Mouse (Mus musculus) stomach, postnatal 0 days (tissue): ENCODE measurements around the gene Hpse2. TPM values are rescaled to one million over a fixed set of nuclear protein-coding genes. Genes with fewer than 3 reads are reported as not detected.

ENCODE experiments used
- ATAC-seq: fragments of 200-750 bp; cut with Nextera tagmentation; 2 replicates; pipeline ENCODE4 v1.8.0; 2017; ENCODE audit not compliant: low FRiP score, low TSS enrichment
- DNase-seq: peaks from one replicate; pipeline ENCODE4 v3.0.0-alpha.2; 2016; ENCODE audit warnings: low spot score
- H3K27ac ChIP-seq: fragments of 300-500 bp; sonication (generic); replicated peaks from 2 replicates; pipeline ENCODE4 v1.5.1; 2014; ENCODE audit warnings: mild to moderate bottlenecking, control low read depth
- H3K27me3 ChIP-seq: fragments of 300-500 bp; sonication (generic); 2 replicates; pipeline ENCODE4 v1.6.1; 2014; ENCODE audit warnings: low read length; ENCODE audit not compliant: control insufficient read depth, insufficient read depth
- H3K36me3 ChIP-seq: fragments of 300-500 bp; sonication (generic); 2 replicates; pipeline ENCODE4 v1.6.1; 2014; ENCODE audit warnings: low read length, mixed read lengths; ENCODE audit not compliant: control insufficient read depth, insufficient read depth
- H3K4me1 ChIP-seq: fragments of 300-500 bp; sonication (generic); replicated peaks from 2 replicates; pipeline ENCODE4 v1.6.1; 2014; ENCODE audit warnings: antibody characterized with exemption; ENCODE audit not compliant: control insufficient read depth, insufficient read depth
- H3K4me2 ChIP-seq: fragments of 300-500 bp; sonication (generic); replicated peaks from 2 replicates; pipeline ENCODE4 v1.6.1; 2014; ENCODE audit warnings: low read depth, mild to moderate bottlenecking, control low read depth, moderate library complexity
- H3K4me3 ChIP-seq: fragments of 300-500 bp; sonication (generic); 2 replicates; pipeline ENCODE4 v1.5.1; 2014; ENCODE audit warnings: low read depth, low read length, control low read depth
- H3K9ac ChIP-seq: fragments of 300-500 bp; sonication (generic); 2 replicates; pipeline ENCODE4 v1.6.1; 2014; ENCODE audit warnings: mild to moderate bottlenecking, low read length, control low read depth, mixed read lengths
- H3K9me3 ChIP-seq: fragments of 300-500 bp; sonication (generic); 2 replicates; pipeline ENCODE4 v1.6.1; 2016; ENCODE audit warnings: low read length; ENCODE audit not compliant: control insufficient read depth
- CTCF ChIP-seq: IDR thresholded peaks from 2 replicates; pipeline ENCODE4 v1.5.1; 2016; ENCODE audit warnings: antibody characterized with exemption, low read depth, mild to moderate bottlenecking, moderate library complexity
- EP300 ChIP-seq: optimal IDR thresholded peaks from 2 replicates; pipeline ENCODE3; 2016; ENCODE audit warnings: antibody characterized with exemption
- whole genome bisulfite sequencing: fragments of 180-500 bp; shearing (Covaris S2); extraction: QIAGEN DNeasy Blood & Tissue Kit; methylation state at CpG from one replicate; pipeline ENCODE4 v1.1.7; 2014; 5-methylcytosine and 5-hydroxymethylcytosine counted together
- polyA plus RNA-seq: library from polyadenylated mRNA; unstranded; fragments of >200 nt; fragmentation: Nextera tagmentation; extraction: Ambion mirVana; gene quantifications from 2 replicates; pipeline ENCODE4 v1.2.1, GENCODE M21; 2015

The Hpse2 gene
- polyA plus RNA-seq, 1 experiment from 2014 or later: 1.3 TPM

DNA sequence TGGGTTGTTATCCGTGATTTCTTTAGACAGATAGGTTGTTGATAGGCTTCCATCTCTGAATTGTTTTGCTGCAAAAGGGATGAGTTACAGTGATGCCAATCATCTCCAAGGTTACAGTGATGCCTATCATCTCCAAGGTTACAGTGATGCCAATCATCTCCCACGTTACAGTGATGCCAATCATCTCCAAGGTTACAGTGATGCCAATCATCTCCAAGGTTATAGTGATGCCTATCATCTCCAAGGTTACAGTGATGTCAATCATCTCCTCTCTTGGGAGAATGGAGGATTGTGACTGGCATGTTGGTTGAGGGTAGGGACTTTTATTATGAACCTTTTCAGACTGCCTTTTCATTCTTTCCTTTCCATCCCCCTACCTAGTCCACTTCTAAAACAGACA lies 570.4 kb downstream of the Hpse2 start:
- WGBS: 75% methylated on average over 2 of the region's 2 CpGs
- Histone ChIP-seq H3K4me1 (no peaks in the 10 kb centered on the region), H3K9ac (no peak overlapping the region), H3K9me3 (no peaks in the 10 kb centered on the region), H3K4me2 (no peak overlapping the region), H3K27ac (no peak overlapping the region), H3K36me3 (no peaks in the 10 kb centered on the region), H3K4me3 (no peak overlapping the region), H3K27me3 (no peaks in the 10 kb centered on the region)
- ATAC-seq: no peak
- no peak for TF ChIP-seq CTCF
- TF ChIP-seq EP300: no peak
- no peak for DNase-seq

DNA sequence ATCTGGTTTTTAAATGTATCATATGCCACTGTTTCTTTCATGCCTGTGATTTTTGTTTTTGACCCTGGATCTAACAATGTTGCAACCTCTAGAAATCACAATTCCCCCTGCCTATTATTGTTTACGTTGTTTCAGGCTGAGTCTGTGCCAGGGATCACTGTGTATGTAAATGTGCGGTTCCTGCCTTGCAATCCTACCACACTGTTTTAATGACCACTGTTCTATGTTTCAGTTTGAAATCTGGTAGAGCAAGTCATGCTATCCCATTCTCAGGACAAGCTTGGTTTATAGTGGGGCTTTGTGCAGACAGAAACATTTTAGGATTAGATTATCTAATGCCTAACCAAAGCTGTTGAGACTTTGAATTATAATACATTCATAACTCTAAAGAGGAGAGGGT lies 571.9 kb downstream of the Hpse2 start:
- Histone ChIP-seq H3K4me2 (no peak overlapping the region), H3K36me3 (no peaks in the 10 kb centered on the region), H3K4me3 (no peak overlapping the region), H3K9me3 (no peaks in the 10 kb centered on the region), H3K4me1 (no peaks in the 10 kb centered on the region), H3K9ac (no peak overlapping the region), H3K27ac (no peak overlapping the region), H3K27me3 (no peaks in the 10 kb centered on the region)
- 74% methylated on average over 2 of the region's 2 CpGs for WGBS
- DNase-seq (no peak), ATAC-seq (no peak)
- TF ChIP-seq EP300 (no peak), CTCF (no peak)

DNA sequence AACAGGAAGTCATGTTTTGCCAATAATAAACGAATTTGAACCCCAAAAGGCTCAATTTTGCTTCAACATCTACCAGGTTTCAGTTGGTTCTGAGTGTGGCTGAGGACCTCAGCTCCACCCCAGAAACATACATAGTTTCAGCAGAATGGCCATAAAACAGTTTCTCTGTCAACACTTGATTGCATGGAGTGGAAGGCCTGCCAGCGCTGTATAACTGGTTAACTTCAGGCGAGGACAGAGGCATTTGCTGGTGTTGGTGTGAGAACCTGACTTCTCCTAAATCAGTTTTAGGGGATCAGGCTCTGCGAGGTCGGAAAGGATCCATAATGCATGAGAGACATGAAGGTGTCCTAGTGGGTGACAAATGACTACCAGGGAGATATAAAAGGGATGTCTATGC lies 578.0 kb downstream of the Hpse2 start:
- no peak overlapping the region for H3K9ac ChIP-seq
- TF ChIP-seq EP300 (no peak), CTCF (no peak)
- H3K4me2 ChIP-seq: no peak overlapping the region
- 68% methylated on average over 5 of the region's 5 CpGs for WGBS
- H3K9me3 ChIP-seq: no peaks in the 10 kb centered on the region
- no peaks in the 10 kb centered on the region for H3K36me3 ChIP-seq
- DNase-seq (no peak), ATAC-seq (no peak)
- no peak overlapping the region for H3K27ac ChIP-seq
- no peaks in the 10 kb centered on the region for H3K4me1 ChIP-seq
- H3K27me3 ChIP-seq: no peaks in the 10 kb centered on the region
- H3K4me3 ChIP-seq: no peak overlapping the region

DNA sequence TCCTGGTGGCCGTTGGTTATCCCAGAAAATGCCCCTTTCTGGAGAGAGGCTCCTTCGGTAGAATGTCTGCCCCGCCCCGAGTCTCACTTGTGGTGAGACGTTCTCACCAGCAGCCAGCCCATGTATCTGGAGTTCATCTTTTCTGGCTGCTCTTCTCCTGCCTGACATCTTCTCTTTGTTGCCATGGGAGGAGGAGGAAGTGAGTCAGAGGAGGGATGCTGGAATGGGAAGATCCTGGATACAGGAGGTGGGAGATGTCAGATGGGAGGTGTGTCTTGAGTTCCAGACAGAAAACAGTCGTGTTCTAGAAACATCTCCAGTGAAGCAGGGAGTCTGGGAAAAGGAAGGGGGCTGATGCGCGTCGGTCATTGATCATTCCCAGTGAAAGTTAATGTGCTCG lies 578.7 kb downstream of the Hpse2 start:
- DNase-seq (no peak), ATAC-seq (no peak)
- H3K9me3 ChIP-seq: no peaks in the 10 kb centered on the region
- 82% methylated on average over 10 of the region's 10 CpGs for WGBS
- no peak overlapping the region for H3K4me2 ChIP-seq
- no peaks in the 10 kb centered on the region for H3K36me3 ChIP-seq
- no peak overlapping the region for H3K9ac ChIP-seq
- no peaks in the 10 kb centered on the region for H3K4me1 ChIP-seq
- TF ChIP-seq CTCF: no peak
- no peak for TF ChIP-seq EP300
- no peak overlapping the region for H3K4me3 ChIP-seq
- H3K27ac ChIP-seq: no peak overlapping the region
- H3K27me3 ChIP-seq: no peaks in the 10 kb centered on the region

DNA sequence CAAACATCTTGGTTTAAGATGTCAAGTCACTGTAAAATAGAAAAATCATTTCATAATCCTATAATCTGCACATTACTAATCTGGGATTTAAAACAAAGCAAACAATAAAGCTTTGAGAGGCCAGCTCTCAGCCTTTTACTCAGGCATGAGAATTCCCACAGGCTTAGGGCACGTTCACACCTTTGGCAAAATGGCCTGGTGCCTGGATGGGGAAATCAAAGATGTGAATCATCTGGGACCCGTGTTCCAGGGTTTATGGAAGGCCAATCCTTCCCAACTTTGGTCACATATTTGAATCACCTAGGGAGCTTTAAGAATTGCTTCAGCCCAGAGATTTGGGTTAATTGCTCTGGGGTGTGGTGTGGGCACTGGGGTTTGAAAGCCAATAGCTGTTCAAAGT lies 590.3 kb downstream of the Hpse2 start:
- no peaks in the 10 kb centered on the region for H3K36me3 ChIP-seq
- no peak for ATAC-seq
- H3K9ac ChIP-seq: no peak overlapping the region
- H3K4me2 ChIP-seq: no peak overlapping the region
- DNase-seq: no peak
- no peak for TF ChIP-seq CTCF
- no peak for TF ChIP-seq EP300
- no peaks in the 10 kb centered on the region for H3K27me3 ChIP-seq
- H3K27ac ChIP-seq: no peak overlapping the region
- H3K4me1 ChIP-seq: peaks cover 4% of the 10 kb centered on the region
- no peaks in the 10 kb centered on the region for H3K9me3 ChIP-seq
- H3K4me3 ChIP-seq: no peak overlapping the region
- WGBS: 45% methylated on average over 2 of the region's 2 CpGs

DNA sequence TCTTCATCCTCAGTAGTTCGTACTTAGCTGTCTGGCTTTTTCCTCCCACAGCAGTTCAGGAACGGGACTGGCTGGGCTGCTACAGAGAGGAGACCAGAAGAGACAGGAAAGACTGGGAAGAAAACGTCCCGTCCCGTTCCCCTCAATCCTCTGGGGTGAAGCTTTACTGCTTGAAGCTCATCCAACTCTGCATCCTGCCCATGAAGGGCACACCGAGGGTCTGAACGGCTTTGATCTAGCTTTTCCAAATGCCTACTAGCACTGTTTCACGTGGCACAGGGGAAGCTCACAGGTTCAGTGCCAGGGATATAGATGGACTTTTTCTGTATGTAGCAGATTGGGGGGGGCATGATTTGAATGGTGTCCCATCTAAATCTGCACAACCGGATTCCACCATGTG lies 592.4 kb downstream of the Hpse2 start:
- TF ChIP-seq EP300 (no peak), CTCF (no peak)
- ATAC-seq (0 out of 2 replicates have a peak, but pooled peaks have one; percentile 4), DNase-seq (no peak)
- Histone ChIP-seq H3K27ac (no peak overlapping the region), H3K4me3 (no peak overlapping the region), H3K36me3 (no peaks in the 10 kb centered on the region), H3K4me1 (peaks cover 4% of the 10 kb centered on the region), H3K9ac (no peak overlapping the region), H3K9me3 (no peaks in the 10 kb centered on the region), H3K27me3 (no peaks in the 10 kb centered on the region), H3K4me2 (peak overlapping the region; percentile 74)
- 39% methylated on average over 9 of the region's 9 CpGs for WGBS
